Mouse (Mus musculus) hindbrain, embryonic 15.5 days (tissue): ENCODE results near the gene Fars2. TPM values are rescaled to one million over a fixed set of nuclear protein-coding genes. Genes with fewer than 3 reads are reported as not detected.
"Not testable (repeated sequence)": the region's sequence is repeated elsewhere in the genome, so short reads cannot be mapped to it uniquely, and the experiment has no call there.

ENCODE experiments used
- ATAC-seq: fragments of 200-750 bp; cut with Nextera tagmentation; 2 replicates; pipeline ENCODE4 v1.8.0; 2017; ENCODE audit warnings: low read depth, moderate number of reproducible peaks, moderate TSS enrichment; ENCODE audit not compliant: low FRiP score
- H3K27ac ChIP-seq: fragments of 300-500 bp; sonication (generic); replicated peaks from 2 replicates; pipeline ENCODE4 v1.5.1; 2015; ENCODE audit warnings: mild to moderate bottlenecking, inconsistent platforms
- H3K27me3 ChIP-seq: fragments of 300-500 bp; sonication (generic); 2 replicates; pipeline ENCODE4 v1.6.1; 2015; ENCODE audit warnings: control low read depth, inconsistent platforms
- H3K36me3 ChIP-seq: fragments of 300-500 bp; sonication (generic); 2 replicates; pipeline ENCODE4 v1.6.1; 2015; ENCODE audit warnings: control low read depth, inconsistent platforms
- H3K4me1 ChIP-seq: fragments of 300-500 bp; sonication (generic); replicated peaks from 2 replicates; pipeline ENCODE4 v1.6.1; 2015; ENCODE audit warnings: control low read depth, inconsistent platforms
- H3K4me2 ChIP-seq: fragments of 300-500 bp; sonication (generic); 2 replicates; pipeline ENCODE4 v1.6.1; 2015; ENCODE audit warnings: moderate library complexity, mild to moderate bottlenecking, inconsistent platforms
- H3K4me3 ChIP-seq: fragments of 300-500 bp; sonication (generic); 2 replicates; pipeline ENCODE4 v1.5.1; 2015; ENCODE audit warnings: mild to moderate bottlenecking, inconsistent platforms
- H3K9ac ChIP-seq: fragments of 300-500 bp; sonication (generic); 2 replicates; pipeline ENCODE4 v1.6.1; 2015; ENCODE audit warnings: inconsistent platforms
- H3K9me3 ChIP-seq: fragments of 300-500 bp; sonication (generic); 2 replicates; pipeline ENCODE4 v1.6.1; 2016; ENCODE audit warnings: control low read depth, inconsistent platforms
- WGBS: fragments of 180-500 bp; shearing (Covaris S2); methylation state at CpG from one replicate; pipeline ENCODE4 v1.1.7; 2015; 5-methylcytosine and 5-hydroxymethylcytosine counted together
- polyA plus RNA-seq: library from polyadenylated mRNA; unstranded; fragments of >200 nt; fragmentation: Nextera tagmentation; extraction: Ambion mirVana; gene quantifications from 2 replicates; pipeline ENCODE4 v1.2.1, GENCODE M21; 2015

Fars2 gene
- polyA plus RNA-seq, 1 experiment from 2014 or later: 25.6 TPM

- 87% methylated on average over 4 of the region's 4 CpGs for WGBS
- no peak overlapping the region for H3K27ac ChIP-seq
- H3K9me3 ChIP-seq: no peaks in the 10 kb centered on the region
- no peak overlapping the region for H3K9ac ChIP-seq
- H3K4me3 ChIP-seq: no peak overlapping the region
- ATAC-seq: no peak
- no peak overlapping the region for H3K4me2 ChIP-seq
- no peaks in the 10 kb centered on the region for H3K27me3 ChIP-seq
- H3K4me1 ChIP-seq: no peaks in the 10 kb centered on the region
- no peaks in the 10 kb centered on the region for H3K36me3 ChIP-seq
These were observed 240.3 kb downstream of the Fars2 start for GRCm38 (mm10) chr13:36357469-36357868.

- Histone ChIP-seq H3K4me3 (no peak overlapping the region), H3K27ac (no peak overlapping the region), H3K27me3 (no peaks in the 10 kb centered on the region), H3K4me2 (no peak overlapping the region), H3K9ac (no peak overlapping the region), H3K4me1 (no peaks in the 10 kb centered on the region), H3K9me3 (no peaks in the 10 kb centered on the region), H3K36me3 (no peaks in the 10 kb centered on the region)
- 75% methylated on average over 3 of the region's 3 CpGs for WGBS
- ATAC-seq: no peak
These were observed 244.2 kb downstream of the Fars2 start for GRCm38 (mm10) chr13:36361419-36361818.

GRCm38 (mm10) chr13:36365719-36366118, 248.5 kb downstream of the Fars2 start:
- not testable (repeated sequence) for H3K27me3 ChIP-seq, H3K9me3 ChIP-seq, H3K4me3 ChIP-seq, H3K9ac ChIP-seq, H3K36me3 ChIP-seq, ATAC-seq, H3K4me2 ChIP-seq, H3K4me1 ChIP-seq, H3K27ac ChIP-seq
- 99% methylated on average over 5 of the region's 5 CpGs for WGBS

- Histone ChIP-seq H3K27ac (no peak overlapping the region), H3K4me2 (no peak overlapping the region), H3K4me3 (no peak overlapping the region), H3K4me1 (no peaks in the 10 kb centered on the region), H3K9me3 (no peaks in the 10 kb centered on the region), H3K36me3 (no peaks in the 10 kb centered on the region), H3K9ac (no peak overlapping the region), H3K27me3 (no peaks in the 10 kb centered on the region)
- WGBS: 85% methylated on average over 6 of the region's 6 CpGs
- no peak for ATAC-seq
These were observed 249.1 kb downstream of the Fars2 start for GRCm38 (mm10) chr13:36366304-36366703.

- no peak overlapping the region for H3K4me3 ChIP-seq
- ATAC-seq: no peak
- no peaks in the 10 kb centered on the region for H3K27me3 ChIP-seq
- no peaks in the 10 kb centered on the region for H3K4me1 ChIP-seq
- no peak overlapping the region for H3K9ac ChIP-seq
- H3K36me3 ChIP-seq: no peaks in the 10 kb centered on the region
- no peak overlapping the region for H3K4me2 ChIP-seq
- H3K9me3 ChIP-seq: no peaks in the 10 kb centered on the region
- H3K27ac ChIP-seq: 0 out of 2 replicates have a peak overlapping the region, but pooled peaks have one; percentile 4
These were observed 250.7 kb downstream of the Fars2 start for GRCm38 (mm10) chr13:36367712-36368491.

- Histone ChIP-seq H3K36me3 (no peaks in the 10 kb centered on the region), H3K4me2 (no peak overlapping the region), H3K4me1 (no peaks in the 10 kb centered on the region), H3K27ac (no peak overlapping the region), H3K4me3 (no peak overlapping the region), H3K27me3 (no peaks in the 10 kb centered on the region), H3K9ac (no peak overlapping the region), H3K9me3 (no peaks in the 10 kb centered on the region)
- ATAC-seq: peak; percentile 77
- WGBS: 26% methylated on average over 3 of the region's 3 CpGs
These were observed 251.6 kb downstream of the Fars2 start for GRCm38 (mm10) chr13:36368799-36369198.

GRCm38 (mm10) chr13:36369400-36369799, 252.2 kb downstream of the Fars2 start:
- Histone ChIP-seq H3K4me3 (no peak overlapping the region), H3K4me1 (no peaks in the 10 kb centered on the region), H3K27me3 (no peaks in the 10 kb centered on the region), H3K36me3 (no peaks in the 10 kb centered on the region), H3K27ac (no peak overlapping the region; the same call in 1 of the 2 replicates), H3K4me2 (no peak overlapping the region), H3K9ac (no peak overlapping the region), H3K9me3 (no peaks in the 10 kb centered on the region)
- 79% methylated on average over 11 of the region's 11 CpGs for WGBS
- no peak for ATAC-seq

- Histone ChIP-seq H3K4me1 (peaks cover 6% of the 10 kb centered on the region), H3K9ac (no peak overlapping the region), H3K9me3 (no peaks in the 10 kb centered on the region), H3K36me3 (no peaks in the 10 kb centered on the region), H3K27ac (no peak overlapping the region), H3K27me3 (no peaks in the 10 kb centered on the region), H3K4me2 (no peak overlapping the region), H3K4me3 (no peak overlapping the region)
- no peak for ATAC-seq
- WGBS: 76% methylated on average over 2 of the region's 2 CpGs
These were observed 266.0 kb downstream of the Fars2 start for GRCm38 (mm10) chr13:36383236-36383635.

GRCm38 (mm10) chr13:36386074-36386473, 268.9 kb downstream of the Fars2 start:
- Histone ChIP-seq H3K27me3 (no peaks in the 10 kb centered on the region), H3K36me3 (no peaks in the 10 kb centered on the region), H3K9me3 (no peaks in the 10 kb centered on the region), H3K27ac (peak overlapping the region; percentile 29), H3K9ac (no peak overlapping the region), H3K4me1 (peaks cover 6% of the 10 kb centered on the region), H3K4me2 (no peak overlapping the region), H3K4me3 (no peak overlapping the region)
- WGBS: 55% methylated on average over 5 of the region's 5 CpGs
- ATAC-seq: no peak; the same call in 1 of the 2 replicates

GRCm38 (mm10) chr13:36391936-36392335, 274.7 kb downstream of the Fars2 start:
- WGBS: 78% methylated on average over 7 of the region's 7 CpGs
- no peak overlapping the region for H3K4me3 ChIP-seq
- no peaks in the 10 kb centered on the region for H3K9me3 ChIP-seq
- no peaks in the 10 kb centered on the region for H3K27me3 ChIP-seq
- H3K27ac ChIP-seq: no peak overlapping the region
- H3K4me1 ChIP-seq: no peaks in the 10 kb centered on the region
- H3K4me2 ChIP-seq: no peak overlapping the region
- H3K36me3 ChIP-seq: no peaks in the 10 kb centered on the region
- H3K9ac ChIP-seq: no peak overlapping the region
- no peak for ATAC-seq

- H3K27me3 ChIP-seq: no peaks in the 10 kb centered on the region
- H3K4me3 ChIP-seq: no peak overlapping the region
- no peaks in the 10 kb centered on the region for H3K9me3 ChIP-seq
- H3K27ac ChIP-seq: no peak overlapping the region
- no peak overlapping the region for H3K4me2 ChIP-seq
- no peaks in the 10 kb centered on the region for H3K4me1 ChIP-seq
- WGBS: 86% methylated on average over 4 of the region's 4 CpGs
- no peak overlapping the region for H3K9ac ChIP-seq
- H3K36me3 ChIP-seq: no peaks in the 10 kb centered on the region
- no peak for ATAC-seq
These were observed 275.5 kb downstream of the Fars2 start for GRCm38 (mm10) chr13:36392666-36393065.

GRCm38 (mm10) chr13:36401011-36401410, 283.8 kb downstream of the Fars2 start:
- H3K4me3 ChIP-seq: no peak overlapping the region
- H3K27me3 ChIP-seq: no peaks in the 10 kb centered on the region
- no peak overlapping the region for H3K9ac ChIP-seq
- WGBS: 79% methylated on average over 2 of the region's 2 CpGs
- no peak for ATAC-seq
- no peak overlapping the region for H3K27ac ChIP-seq
- no peaks in the 10 kb centered on the region for H3K36me3 ChIP-seq
- no peaks in the 10 kb centered on the region for H3K9me3 ChIP-seq
- H3K4me1 ChIP-seq: no peaks in the 10 kb centered on the region
- no peak overlapping the region for H3K4me2 ChIP-seq

GRCm38 (mm10) chr13:36413276-36413675, 296.1 kb downstream of the Fars2 start:
- Histone ChIP-seq H3K4me2 (no peak overlapping the region), H3K36me3 (no peaks in the 10 kb centered on the region), H3K27ac (no peak overlapping the region), H3K9ac (no peak overlapping the region), H3K27me3 (no peaks in the 10 kb centered on the region), H3K4me3 (no peak overlapping the region), H3K9me3 (no peaks in the 10 kb centered on the region), H3K4me1 (no peaks in the 10 kb centered on the region)
- WGBS: 91% methylated on average over 1 of the region's 1 CpGs
- no peak for ATAC-seq
